Mouse (Mus musculus) B cell, adult 2 months (primary cell): ENCODE results near the gene Hnrnpd.

Source experiments
- DNase-seq, 2 experiments: peaks; one replicate each; pipeline ENCODE4 v3.0.0; 2022

Gene Hnrnpd

GRCm38 (mm10) chr5:99978699-99979442 lies at the start of gene Hnrnpd, which contains the start of gene 4930524J08Rik:
TSS of gene Hnrnpd (minus strand) at chr5:99978938.
TSS of gene 4930524J08Rik (plus strand) at chr5:99979061.
- DNase-seq: peak; percentile 91

- DNase-seq: no peak
Measured at GRCm38 (mm10) chr5:100024868-100025267, 46.1 kb upstream of the Hnrnpd start.

- DNase-seq: no peak
Measured at GRCm38 (mm10) chr5:100024403-100024802, 45.7 kb upstream of the Hnrnpd start.

GRCm38 (mm10) chr5:100020089-100020488 lies 41.4 kb upstream of the Hnrnpd start:
- no peak for DNase-seq

- DNase-seq: no peak
Measured at GRCm38 (mm10) chr5:100012599-100012998, 33.9 kb upstream of the Hnrnpd start.

GRCm38 (mm10) chr5:100008485-100008884 lies 29.7 kb upstream of the Hnrnpd start:
- peak in 1 of 2 experiments; percentile 25 for DNase-seq

GRCm38 (mm10) chr5:100007040-100007375 lies 28.3 kb upstream of the Hnrnpd start:
- peak; percentile 20 to 33 for DNase-seq

GRCm38 (mm10) chr5:100006324-100007039 lies 27.7 kb upstream of the Hnrnpd start:
- no peak for DNase-seq

GRCm38 (mm10) chr5:100005896-100006295 lies 27.2 kb upstream of the Hnrnpd start:
- no peak for DNase-seq

GRCm38 (mm10) chr5:100005431-100005830 lies 26.7 kb upstream of the Hnrnpd start:
- no peak for DNase-seq

GRCm38 (mm10) chr5:100003895-100004294 lies 25.2 kb upstream of the Hnrnpd start:
- DNase-seq: no peak

- no peak for DNase-seq
Measured at GRCm38 (mm10) chr5:100000500-100000899, 21.8 kb upstream of the Hnrnpd start.

- no peak for DNase-seq
Measured at GRCm38 (mm10) chr5:100000048-100000447, 21.3 kb upstream of the Hnrnpd start.

- no peak for DNase-seq
Measured at GRCm38 (mm10) chr5:99994680-99995079, 15.9 kb upstream of the Hnrnpd start.

GRCm38 (mm10) chr5:99994166-99994565 lies 15.4 kb upstream of the Hnrnpd start:
- DNase-seq: no peak

GRCm38 (mm10) chr5:99983452-99984061 lies 4.8 kb upstream of the Hnrnpd start:
- peak in 1 of 2 experiments; percentile 24 for DNase-seq

GRCm38 (mm10) chr5:99977516-99978301 lies 1.0 kb downstream of the Hnrnpd start:
- peak; percentile 62 to 68 for DNase-seq

GRCm38 (mm10) chr5:99976334-99976955 lies 2.3 kb downstream of the Hnrnpd start:
- no peak for DNase-seq

GRCm38 (mm10) chr5:99975776-99976175 lies 3.0 kb downstream of the Hnrnpd start:
- DNase-seq: peak in 1 of 2 experiments; percentile 23

GRCm38 (mm10) chr5:99975061-99975460 lies 3.7 kb downstream of the Hnrnpd start:
- no peak for DNase-seq

GRCm38 (mm10) chr5:99973941-99974340 lies 4.8 kb downstream of the Hnrnpd start:
- DNase-seq: no peak

- no peak for DNase-seq
Measured at GRCm38 (mm10) chr5:99959960-99960359, 18.8 kb downstream of the Hnrnpd start.
